Mouse (Mus musculus) naive thymus-derived CD4-positive, alpha-beta T cell, adult 2 months (primary cell): ENCODE data around the gene Man1a2.
A peak's percentile ranks its signal among the peaks of the same experiment; 100 is the strongest.

Source experiments
- DNase-seq: peaks from one replicate; pipeline ENCODE4 v3.0.0-alpha.2; 2011; ENCODE audit warnings: low read depth

Gene Man1a2

GRCm38 (mm10) chr3:100568443-100569390, 116.6 kb downstream of the Man1a2 start:
- peak; percentile 74 for DNase-seq

GRCm38 (mm10) chr3:100563565-100563964, 121.7 kb downstream of the Man1a2 start:
- no peak for DNase-seq

- DNase-seq = peak; percentile 88
Observed at GRCm38 (mm10) chr3:100562455-100562854, 122.8 kb downstream of the Man1a2 start.

GRCm38 (mm10) chr3:100561561-100562175, 123.6 kb downstream of the Man1a2 start:
- peak; percentile 70 for DNase-seq

- DNase-seq = peak; percentile 52
Observed at GRCm38 (mm10) chr3:100559431-100559830, 125.9 kb downstream of the Man1a2 start.

GRCm38 (mm10) chr3:100558211-100558708, 127.0 kb downstream of the Man1a2 start:
- peak; percentile 87 for DNase-seq

- DNase-seq = peak; percentile 39
Observed at GRCm38 (mm10) chr3:100554843-100555242, 130.5 kb downstream of the Man1a2 start.

- no peak for DNase-seq
Observed at GRCm38 (mm10) chr3:100552171-100552570, 133.1 kb downstream of the Man1a2 start.

- no peak for DNase-seq
Observed at GRCm38 (mm10) chr3:100547913-100548292, 137.4 kb downstream of the Man1a2 start.

- no peak for DNase-seq
Observed at GRCm38 (mm10) chr3:100547162-100547912, 138.0 kb downstream of the Man1a2 start.

- DNase-seq = no peak
Observed at GRCm38 (mm10) chr3:100536686-100537085, 148.6 kb downstream of the Man1a2 start.

GRCm38 (mm10) chr3:100535902-100536301, 149.4 kb downstream of the Man1a2 start:
- DNase-seq = no peak

- DNase-seq = no peak
Observed at GRCm38 (mm10) chr3:100535298-100535697, 150.0 kb downstream of the Man1a2 start.

- DNase-seq = no peak
Observed at GRCm38 (mm10) chr3:100534394-100534793, 150.9 kb downstream of the Man1a2 start.

- DNase-seq = peak; percentile 34
Observed at GRCm38 (mm10) chr3:100533429-100533828, 151.9 kb downstream of the Man1a2 start.

GRCm38 (mm10) chr3:100530919-100531318, 154.4 kb downstream of the Man1a2 start:
- no peak for DNase-seq

- no peak for DNase-seq
Observed at GRCm38 (mm10) chr3:100530244-100530788, 155.0 kb downstream of the Man1a2 start.

GRCm38 (mm10) chr3:100522671-100523070, 162.6 kb downstream of the Man1a2 start:
- no peak for DNase-seq

- no peak for DNase-seq
Observed at GRCm38 (mm10) chr3:100521626-100522025, 163.7 kb downstream of the Man1a2 start.

GRCm38 (mm10) chr3:100515754-100516141, 169.6 kb downstream of the Man1a2 start:
- no peak for DNase-seq

GRCm38 (mm10) chr3:100515093-100515753, 170.1 kb downstream of the Man1a2 start:
- DNase-seq = no peak
